Mouse (Mus musculus) lung, postnatal 0 days (tissue): ENCODE data around the gene G3bp1. TPM values are rescaled to one million over a fixed set of nuclear protein-coding genes. Genes with fewer than 3 reads are reported as not detected.

ENCODE experiments used
- ATAC-seq: fragments of 200-750 bp; cut with Nextera tagmentation; 2 replicates; pipeline ENCODE4 v1.8.0; 2017; ENCODE audit warnings: moderate library complexity
- DNase-seq: peaks from one replicate; pipeline ENCODE4 v3.0.0-alpha.2; 2016; ENCODE audit warnings: low spot score
- H3K27ac ChIP-seq: fragments of 300-500 bp; sonication (generic); 2 replicates; pipeline ENCODE4 v1.5.1; 2014; ENCODE audit warnings: antibody characterized with exemption, mild to moderate bottlenecking, low read length, mixed read lengths
- H3K27me3 ChIP-seq: fragments of 300-500 bp; sonication (generic); replicated peaks from 2 replicates; pipeline ENCODE4 v1.6.1; 2014; ENCODE audit warnings: low read length, mixed read lengths; ENCODE audit not compliant: insufficient read depth
- H3K36me3 ChIP-seq: fragments of 300-500 bp; sonication (generic); 2 replicates; pipeline ENCODE4 v1.6.1; 2014; ENCODE audit warnings: low read length, mixed read lengths; ENCODE audit not compliant: insufficient read depth
- H3K4me1 ChIP-seq: fragments of 300-500 bp; sonication (generic); 2 replicates; pipeline ENCODE4 v1.6.1; 2014; ENCODE audit warnings: antibody characterized with exemption, low read depth, low read length, mixed read lengths; ENCODE audit not compliant: insufficient read depth
- H3K4me2 ChIP-seq: fragments of 300-500 bp; sonication (generic); replicated peaks from 2 replicates; pipeline ENCODE4 v1.6.1; 2014; ENCODE audit warnings: low read depth, mild to moderate bottlenecking, low read length, moderate library complexity, mixed read lengths
- H3K4me3 ChIP-seq: fragments of 300-500 bp; sonication (generic); 2 replicates; pipeline ENCODE4 v1.5.1; 2014; ENCODE audit warnings: low read depth, low read length
- H3K9ac ChIP-seq: fragments of 300-500 bp; sonication (generic); replicated peaks from 2 replicates; pipeline ENCODE4 v1.6.1; 2014; ENCODE audit warnings: low read depth, mild to moderate bottlenecking
- H3K9me3 ChIP-seq: fragments of 300-500 bp; sonication (generic); 2 replicates; pipeline ENCODE4 v1.6.1; 2016; ENCODE audit warnings: low read length, mixed read lengths
- CTCF ChIP-seq: IDR thresholded peaks from 2 replicates; pipeline ENCODE4 v1.5.1; 2016; ENCODE audit warnings: antibody characterized with exemption, mild to moderate bottlenecking
- EP300 ChIP-seq: IDR thresholded peaks from 2 replicates; pipeline ENCODE4 v1.6.1; 2016; ENCODE audit warnings: antibody characterized with exemption, mild to moderate bottlenecking, control low read depth
- WGBS: fragments of 180-500 bp; shearing (Covaris S2); extraction: QIAGEN DNeasy Blood & Tissue Kit; methylation state at CpG from one replicate; pipeline ENCODE4 v1.1.7; 2014; 5-methylcytosine and 5-hydroxymethylcytosine counted together
- polyA plus RNA-seq: library from polyadenylated mRNA; unstranded; fragments of >200 nt; fragmentation: Nextera tagmentation; extraction: Ambion mirVana; gene quantifications from 2 replicates; pipeline ENCODE4 v1.2.1, GENCODE M21; 2015

Gene G3bp1
- polyA plus RNA-seq, 1 experiment from 2014 or later, result 47.7 TPM

- H3K4me3 ChIP-seq, result no peak overlapping the region
- H3K27me3 ChIP-seq, result no peaks in the 10 kb centered on the region
- no peak overlapping the region for H3K9ac ChIP-seq
- no peak for DNase-seq
- no peak overlapping the region for H3K27ac ChIP-seq
- no peaks in the 10 kb centered on the region for H3K4me1 ChIP-seq
- no peaks in the 10 kb centered on the region for H3K36me3 ChIP-seq
- ATAC-seq, result no peak
- H3K9me3 ChIP-seq, result no peaks in the 10 kb centered on the region
- TF ChIP-seq EP300, result no peak
- TF ChIP-seq CTCF, result no peak
- H3K4me2 ChIP-seq, result no peak overlapping the region
- 87% methylated on average over 2 of the region's 2 CpGs for WGBS
Observed at GRCm38 (mm10) chr11:55429973-55430372, 39.5 kb upstream of the G3bp1 start.

GRCm38 (mm10) chr11:55432981-55433380 lies 36.5 kb upstream of the G3bp1 start:
- Histone ChIP-seq H3K9ac (peak overlapping the region; percentile 16; the same call in 1 of the 2 replicates), H3K4me2 (no peak overlapping the region), H3K27me3 (no peaks in the 10 kb centered on the region), H3K27ac (0 out of 2 replicates have a peak overlapping the region, but pooled peaks have one; percentile 51), H3K4me1 (no peaks in the 10 kb centered on the region), H3K36me3 (no peaks in the 10 kb centered on the region), H3K4me3 (no peak overlapping the region), H3K9me3 (no peaks in the 10 kb centered on the region)
- TF ChIP-seq EP300, result no peak
- DNase-seq, result peak; percentile 46
- 17% methylated on average over 3 of the region's 3 CpGs for WGBS
- ATAC-seq, result peak; percentile 27

- H3K9me3 ChIP-seq, result no peaks in the 10 kb centered on the region
- WGBS, result 73% methylated on average over 6 of the region's 6 CpGs
- TF ChIP-seq EP300, result no peak
- TF ChIP-seq CTCF, result no peak
- ATAC-seq, result no peak
- no peaks in the 10 kb centered on the region for H3K36me3 ChIP-seq
- no peak overlapping the region for H3K4me2 ChIP-seq
- no peaks in the 10 kb centered on the region for H3K27me3 ChIP-seq
- DNase-seq, result no peak
- no peak overlapping the region for H3K4me3 ChIP-seq
- H3K27ac ChIP-seq, result no peak overlapping the region
- H3K4me1 ChIP-seq, result no peaks in the 10 kb centered on the region
- H3K9ac ChIP-seq, result no peak overlapping the region
Observed at GRCm38 (mm10) chr11:55436089-55436488, 33.4 kb upstream of the G3bp1 start.

- no peak for ATAC-seq
- no peaks in the 10 kb centered on the region for H3K27me3 ChIP-seq
- H3K4me3 ChIP-seq, result no peak overlapping the region
- TF ChIP-seq EP300 (no peak), CTCF (no peak)
- no peak overlapping the region for H3K27ac ChIP-seq
- DNase-seq, result no peak
- 49% methylated on average over 4 of the region's 4 CpGs for WGBS
- no peak overlapping the region for H3K9ac ChIP-seq
- H3K4me1 ChIP-seq, result no peaks in the 10 kb centered on the region
- no peaks in the 10 kb centered on the region for H3K36me3 ChIP-seq
- no peaks in the 10 kb centered on the region for H3K9me3 ChIP-seq
- H3K4me2 ChIP-seq, result no peak overlapping the region
Observed at GRCm38 (mm10) chr11:55438031-55438430, 31.5 kb upstream of the G3bp1 start.

GRCm38 (mm10) chr11:55439718-55440117 lies 29.8 kb upstream of the G3bp1 start:
- H3K4me1 ChIP-seq, result no peaks in the 10 kb centered on the region
- DNase-seq (no peak), ATAC-seq (no peak)
- H3K9ac ChIP-seq, result no peak overlapping the region
- TF ChIP-seq EP300 (no peak), CTCF (no peak)
- H3K4me3 ChIP-seq, result no peak overlapping the region
- H3K27me3 ChIP-seq, result no peaks in the 10 kb centered on the region
- no peak overlapping the region for H3K4me2 ChIP-seq
- 0 out of 2 replicates have a peak, but pooled peaks cover 3% of the 10 kb centered on the region for H3K36me3 ChIP-seq
- H3K9me3 ChIP-seq, result no peaks in the 10 kb centered on the region
- H3K27ac ChIP-seq, result no peak overlapping the region
- WGBS, result 61% methylated on average over 5 of the region's 5 CpGs

- peaks cover 16% of the 10 kb centered on the region; the same call in 1 of the 2 replicates for H3K36me3 ChIP-seq
- 0% methylated on average over 1 of the region's 1 CpGs for WGBS
- ATAC-seq, result peak; percentile 55
- TF ChIP-seq CTCF (peak; percentile 88), EP300 (no peak)
- DNase-seq, result peak; percentile 91
- H3K27ac ChIP-seq, result no peak overlapping the region
- no peaks in the 10 kb centered on the region for H3K9me3 ChIP-seq
- no peak overlapping the region for H3K4me3 ChIP-seq
- no peaks in the 10 kb centered on the region for H3K27me3 ChIP-seq
- no peak overlapping the region for H3K9ac ChIP-seq
- no peak overlapping the region for H3K4me2 ChIP-seq
- no peaks in the 10 kb centered on the region for H3K4me1 ChIP-seq
Observed at GRCm38 (mm10) chr11:55444772-55445171, 24.7 kb upstream of the G3bp1 start.

GRCm38 (mm10) chr11:55446579-55446978 lies 22.9 kb upstream of the G3bp1 start:
- no peak overlapping the region for H3K9ac ChIP-seq
- peak overlapping the region; percentile 32; the same call in 1 of the 2 replicates for H3K27ac ChIP-seq
- peaks cover 19% of the 10 kb centered on the region; the same call in 1 of the 2 replicates for H3K36me3 ChIP-seq
- TF ChIP-seq EP300 (no peak), CTCF (peak; percentile 97)
- DNase-seq (peak; percentile 94), ATAC-seq (peak; percentile 80)
- no peak overlapping the region for H3K4me3 ChIP-seq
- H3K27me3 ChIP-seq, result no peaks in the 10 kb centered on the region
- H3K9me3 ChIP-seq, result no peaks in the 10 kb centered on the region
- WGBS, result 18% methylated on average over 4 of the region's 4 CpGs
- H3K4me1 ChIP-seq, result no peaks in the 10 kb centered on the region
- H3K4me2 ChIP-seq, result no peak overlapping the region
